Mouse (Mus musculus): ENCODE data around the gene Pomt1. TPM values are rescaled to one million over a fixed set of nuclear protein-coding genes. Genes with fewer than 3 reads are reported as not detected.
"Not testable (repeated sequence)": the region's sequence is repeated elsewhere in the genome, so short reads cannot be mapped to it uniquely, and the experiment has no call there.

Pomt1 gene
- total RNA-seq, 1 experiment from 2014 or later, result 11.6 TPM

- ATAC-seq (ENCODE audit: extremely low read depth, insufficient number of reproducible peaks, low FRiP score, poor library complexity, severe bottlenecking), result peak; percentile 77
Measured at GRCm38 (mm10) chr2:32259657-32260417, 23.4 kb downstream of the Pomt1 start, which contains the start of gene Uck1. Gene Uck1, minus strand, starts transcription at chr2:32260159.

GRCm38 (mm10) chr2:32260635-32261034, 24.2 kb downstream of the Pomt1 start:
- ATAC-seq (ENCODE audit: extremely low read depth, insufficient number of reproducible peaks, low FRiP score, poor library complexity, severe bottlenecking), result peak; percentile 36; the same call in 1 of the 2 replicates

DNA sequence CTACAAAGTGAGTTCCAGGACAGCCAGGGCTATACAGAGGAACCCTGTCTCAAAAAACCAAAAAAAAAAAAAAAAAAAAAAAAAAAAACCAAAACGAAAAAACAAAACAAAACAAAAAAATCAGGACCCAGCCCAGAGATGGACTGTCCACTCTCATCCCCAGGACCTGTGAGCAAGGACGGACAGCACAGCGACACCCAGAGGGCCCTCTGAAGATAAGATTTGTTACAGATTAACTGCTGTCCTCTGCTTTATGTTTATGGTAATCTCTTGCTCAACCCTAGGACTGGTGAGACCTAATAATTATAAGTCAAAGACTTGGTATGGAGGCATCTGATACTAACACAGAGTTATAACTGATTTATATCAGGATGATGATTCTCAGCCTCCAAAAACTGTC, 39.4 kb downstream of the Pomt1 start:
- no peak for ATAC-seq (ENCODE audit: extremely low read depth, insufficient number of reproducible peaks, low FRiP score, poor library complexity, severe bottlenecking)

DNA sequence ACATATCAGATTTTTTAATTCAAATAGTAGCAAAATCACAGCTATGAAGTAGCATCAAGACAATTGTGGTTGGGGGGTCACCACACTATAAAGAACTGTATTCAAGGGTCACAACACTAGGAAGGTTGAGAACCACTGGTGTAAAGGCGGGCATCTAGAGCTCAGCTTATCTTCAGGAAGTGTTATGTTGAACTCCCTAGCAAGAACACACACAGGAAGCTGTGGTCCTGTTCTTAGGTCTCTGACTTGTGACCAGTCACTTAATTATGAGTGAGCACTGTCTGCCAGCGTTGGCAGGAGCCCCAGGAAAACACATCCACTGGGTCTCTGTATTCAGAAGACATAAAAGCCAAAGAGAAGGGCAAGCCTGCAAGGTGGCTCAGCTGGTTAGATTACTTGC, 45.9 kb downstream of the Pomt1 start:
- no peak for ATAC-seq (ENCODE audit: extremely low read depth, insufficient number of reproducible peaks, low FRiP score, poor library complexity, severe bottlenecking)

DNA sequence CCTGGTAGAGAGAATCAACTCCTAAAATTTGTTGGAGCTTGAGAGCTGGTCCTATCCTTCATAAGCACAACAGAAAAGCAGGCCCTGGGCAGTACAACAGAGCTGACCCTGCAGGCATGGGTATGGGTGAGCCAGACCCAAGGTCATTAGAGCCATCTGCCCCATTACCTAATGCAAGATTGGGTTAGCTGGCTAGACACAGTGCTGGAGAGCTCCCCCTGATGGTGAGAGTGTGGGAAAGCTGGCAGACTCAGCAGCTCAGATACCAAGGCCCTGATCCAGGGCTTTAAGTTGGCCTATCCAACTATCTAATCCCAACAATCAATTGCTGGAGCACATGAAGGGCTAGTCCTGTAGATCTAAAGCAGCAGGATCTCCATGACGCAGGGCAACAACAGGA, 46.3 kb downstream of the Pomt1 start:
- ATAC-seq (ENCODE audit: extremely low read depth, insufficient number of reproducible peaks, low FRiP score, poor library complexity, severe bottlenecking), result peak; percentile 69; the same call in 1 of the 2 replicates

- no peak for ATAC-seq (ENCODE audit: extremely low read depth, insufficient number of reproducible peaks, low FRiP score, poor library complexity, severe bottlenecking)
Measured at GRCm38 (mm10) chr2:32283986-32284385, 47.6 kb downstream of the Pomt1 start.

GRCm38 (mm10) chr2:32287334-32287840, 51.0 kb downstream of the Pomt1 start, which contains the start of gene Golga2:
Gene Golga2, plus strand, starts transcription at chr2:32287384.
- ATAC-seq (ENCODE audit: extremely low read depth, insufficient number of reproducible peaks, low FRiP score, poor library complexity, severe bottlenecking), result no peak

DNA sequence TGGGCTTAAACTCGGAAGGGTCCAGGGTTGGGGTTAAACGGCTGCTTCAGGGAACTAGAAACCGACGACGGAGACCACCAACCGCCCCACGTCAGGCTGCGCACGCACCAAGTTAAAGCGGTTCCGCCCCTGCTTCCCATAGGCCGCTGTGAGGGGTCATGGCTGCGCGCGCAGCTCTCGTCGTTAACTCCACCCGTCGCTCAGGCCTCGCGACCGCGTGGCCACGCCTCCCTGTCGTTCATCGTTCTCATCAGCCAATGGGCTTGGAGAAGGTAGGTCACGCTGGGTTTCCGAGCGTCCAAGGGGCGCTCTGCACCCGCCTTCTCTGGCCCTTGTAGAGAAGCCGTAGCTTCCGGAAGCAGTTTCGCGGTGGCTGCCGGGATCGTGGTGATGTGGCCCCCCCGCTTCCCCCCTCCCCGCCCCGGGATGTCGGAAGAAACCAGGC, 51.6 kb downstream of the Pomt1 start, which contains the start of gene Swi5:
Gene Swi5, minus strand, starts transcription at position 153 of the 445 bp plus-strand sequence.
- peak; percentile 98 for ATAC-seq (ENCODE audit: extremely low read depth, insufficient number of reproducible peaks, low FRiP score, poor library complexity, severe bottlenecking)

- no peak for ATAC-seq (ENCODE audit: extremely low read depth, insufficient number of reproducible peaks, low FRiP score, poor library complexity, severe bottlenecking)
Measured at GRCm38 (mm10) chr2:32288371-32288931, 52.1 kb downstream of the Pomt1 start.

DNA sequence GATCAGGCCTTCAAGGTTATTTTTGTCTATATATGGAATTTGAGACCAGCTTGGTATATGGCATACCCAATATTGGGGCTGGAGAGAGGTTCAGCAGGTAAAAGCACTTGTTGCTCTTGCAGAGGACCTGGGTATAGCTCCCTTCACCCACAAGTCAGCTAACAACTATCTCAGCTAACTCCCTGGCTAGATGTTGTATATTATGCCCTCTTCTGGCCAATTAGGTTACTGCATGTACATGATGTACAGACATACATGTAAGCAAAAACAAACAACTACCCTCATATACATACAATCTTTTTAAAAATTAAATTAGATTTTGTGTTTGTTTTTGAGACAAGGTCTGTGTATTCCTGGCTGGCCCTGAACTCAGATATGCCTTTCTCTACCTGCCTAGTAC, 53.2 kb downstream of the Pomt1 start:
- peak; percentile 35; the same call in 1 of the 2 replicates for ATAC-seq (ENCODE audit: extremely low read depth, insufficient number of reproducible peaks, low FRiP score, poor library complexity, severe bottlenecking)

- ATAC-seq (ENCODE audit: extremely low read depth, insufficient number of reproducible peaks, low FRiP score, poor library complexity, severe bottlenecking), result no peak
Measured at GRCm38 (mm10) chr2:32294348-32294747, 58.0 kb downstream of the Pomt1 start.

DNA sequence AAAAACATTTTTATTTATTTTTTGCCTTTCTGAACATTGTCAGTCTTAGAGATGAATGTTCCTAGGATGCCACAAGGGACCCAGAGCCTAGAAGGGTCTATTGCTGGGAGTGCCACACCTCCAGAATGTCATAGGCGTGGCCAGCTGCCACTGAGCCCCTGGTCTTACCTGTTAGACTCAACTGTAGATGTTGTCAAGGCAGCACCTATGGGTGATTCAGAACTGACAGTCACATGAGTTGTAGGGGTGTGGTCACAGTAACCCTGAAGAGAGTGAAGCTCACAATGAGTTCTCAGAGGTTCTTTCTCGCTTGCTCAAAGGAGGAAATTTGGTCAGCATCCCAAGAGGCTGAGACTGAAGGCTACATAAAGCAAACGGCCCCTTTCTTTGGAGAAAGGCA, 58.9 kb downstream of the Pomt1 start:
- no peak for ATAC-seq (ENCODE audit: extremely low read depth, insufficient number of reproducible peaks, low FRiP score, poor library complexity, severe bottlenecking)

GRCm38 (mm10) chr2:32295842-32296241, 59.5 kb downstream of the Pomt1 start:
- not testable (repeated sequence) for ATAC-seq (ENCODE audit: extremely low read depth, insufficient number of reproducible peaks, low FRiP score, poor library complexity, severe bottlenecking)

DNA sequence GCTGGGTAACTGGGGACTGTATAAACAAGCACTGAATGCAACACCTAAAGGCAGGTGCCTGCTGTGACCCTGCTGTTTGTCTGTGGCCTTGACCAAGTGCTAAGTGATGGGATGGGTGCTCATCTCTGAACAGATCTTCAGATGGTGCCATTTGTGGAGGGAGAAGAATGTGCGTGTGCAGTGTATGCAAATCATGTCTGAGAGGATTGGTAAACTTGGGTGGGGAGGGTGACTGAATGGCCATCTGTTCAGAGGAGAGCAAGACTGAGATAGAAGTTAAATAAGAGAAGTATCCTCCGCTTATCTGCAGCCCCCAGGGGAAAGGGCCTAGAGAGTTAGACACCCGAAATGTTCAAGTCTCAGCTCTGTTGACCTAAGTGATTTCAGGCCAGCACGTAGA, 63.1 kb downstream of the Pomt1 start:
- no peak for ATAC-seq (ENCODE audit: extremely low read depth, insufficient number of reproducible peaks, low FRiP score, poor library complexity, severe bottlenecking)

DNA sequence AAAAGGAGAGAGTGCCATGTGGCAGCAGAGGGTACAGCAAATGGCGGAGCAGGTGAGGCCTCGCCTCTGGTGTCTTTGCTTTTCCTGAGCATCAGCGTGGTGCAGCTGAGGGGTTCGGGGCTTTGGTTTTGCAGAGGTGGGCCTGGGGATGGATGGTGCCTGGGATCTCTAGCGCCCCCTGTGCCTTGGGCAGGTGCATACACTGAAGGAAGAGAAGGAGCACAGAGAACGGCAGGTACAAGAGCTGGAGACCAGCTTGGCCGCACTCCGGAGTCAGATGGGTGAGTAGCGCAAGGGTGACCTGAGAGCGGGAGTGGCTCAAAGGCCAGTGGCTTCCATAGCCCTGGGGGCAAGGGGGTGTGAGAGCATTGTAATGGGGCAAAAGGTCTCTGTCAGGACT, 66.6 kb downstream of the Pomt1 start:
- ATAC-seq (ENCODE audit: extremely low read depth, insufficient number of reproducible peaks, low FRiP score, poor library complexity, severe bottlenecking), result no peak

GRCm38 (mm10) chr2:32304145-32304832, 67.9 kb downstream of the Pomt1 start:
- ATAC-seq (ENCODE audit: extremely low read depth, insufficient number of reproducible peaks, low FRiP score, poor library complexity, severe bottlenecking), result 0 out of 2 replicates have a peak, but pooled peaks have one; percentile 13
